Comparison of ENCODE assay signal across 21 mouse cellular contexts in genomic region chr11:102246273-102246635, GRCm38 (mm10). TPM values are rescaled to one million over a fixed set of nuclear protein-coding genes. Genes with fewer than 3 reads are reported as not detected.
A peak's percentile ranks its signal among the peaks of the same experiment; 100 is the strongest.
DNase-seq lines count a peak whose midpoint lies in the region; ATAC-seq lines count a peak whose summit lies in the region.
"Had no signal": no experiment of that assay in that cellular context is flagged by ENCODE, and none has a peak within 500 bp of the region (broad histone marks: within the 10 kb centered on the region; RNA-seq: fewer than 3 reads in every experiment).

No protein-coding gene starts in this region.

- no peaks in the 10 kb centered on the region for H3K9me3 ChIP-seq in hindbrain, embryonic 15.5 days
- no peaks in the 10 kb centered on the region for H3K9me3 ChIP-seq in hindbrain, embryonic 11.5 days (ENCODE audit: control insufficient read depth, low read length)
- H3K9me3 ChIP-seq in embryonic facial prominence, embryonic 15.5 days (replicated peaks) = no peaks in the 10 kb centered on the region
- H3K9me3 ChIP-seq: forebrain, embryonic 12.5 days had no signal

- peaks cover 24% of the 10 kb centered on the region for H3K4me1 ChIP-seq in hindbrain, embryonic 15.5 days (replicated peaks)
- peaks cover 6% of the 10 kb centered on the region for H3K4me1 ChIP-seq in hindbrain, embryonic 11.5 days (replicated peaks; ENCODE audit: control insufficient read depth, insufficient read depth, low read length)
- peaks cover 34% of the 10 kb centered on the region for H3K4me1 ChIP-seq in embryonic facial prominence, embryonic 15.5 days

- no peaks in the 10 kb centered on the region for H3K27me3 ChIP-seq in hindbrain, embryonic 15.5 days
- H3K27me3 ChIP-seq in hindbrain, embryonic 11.5 days (ENCODE audit: control insufficient read depth, insufficient read depth, low read length) = no peaks in the 10 kb centered on the region
- no peaks in the 10 kb centered on the region for H3K27me3 ChIP-seq in embryonic facial prominence, embryonic 15.5 days
- H3K27me3 ChIP-seq: forebrain, embryonic 12.5 days; Patski had no signal

- no peak for DNase-seq in hindbrain, embryonic 11.5 days (ENCODE audit: low spot score)
- DNase-seq in 416B (ENCODE audit: low read depth) = peak; percentile 91
- no peak for DNase-seq in thymus, postnatal 36 days
- DNase-seq in ovary, postnatal 14 days (ENCODE audit: low spot score) = no peak
- DNase-seq: adrenal gland, postnatal 14 days; cerebellum, adult 18-20 months; gastrocnemius, postnatal 14 days; kidney, adult 8-10 months; kidney, postnatal 36 days; layer of hippocampus, adult 9-11 months; retina, postnatal 1 day; right cerebral cortex, postnatal 4 days; thymus, postnatal 14 days had no signal

- 85% methylated on average over 6 of the region's 6 CpGs for WGBS in hindbrain, embryonic 15.5 days
- WGBS in hindbrain, embryonic 11.5 days = 94% methylated on average over 6 of the region's 6 CpGs
- 45% methylated on average over 6 of the region's 6 CpGs for WGBS in embryonic facial prominence, embryonic 15.5 days

- no peak overlapping the region for H3K27ac ChIP-seq in hindbrain, embryonic 15.5 days (replicated peaks)
- no peak overlapping the region for H3K27ac ChIP-seq in hindbrain, embryonic 11.5 days (ENCODE audit: low read depth, low read length)
- H3K27ac ChIP-seq in embryonic facial prominence, embryonic 15.5 days (replicated peaks) = peak overlapping the region; percentile 90

- H3K9ac ChIP-seq in hindbrain, embryonic 15.5 days = no peak overlapping the region
- H3K9ac ChIP-seq in hindbrain, embryonic 11.5 days (ENCODE audit: low read depth, low read length) = no peak overlapping the region
- no peak overlapping the region for H3K9ac ChIP-seq in embryonic facial prominence, embryonic 15.5 days

- H3K4me2 ChIP-seq in hindbrain, embryonic 15.5 days = 0 out of 2 replicates have a peak overlapping the region, but pooled peaks have one; percentile 66
- no peak overlapping the region for H3K4me2 ChIP-seq in hindbrain, embryonic 11.5 days (replicated peaks; ENCODE audit: low read depth, low read length)
- peak overlapping the region; percentile 64 for H3K4me2 ChIP-seq in embryonic facial prominence, embryonic 15.5 days (replicated peaks)

- H3K36me3 ChIP-seq in hindbrain, embryonic 15.5 days = no peaks in the 10 kb centered on the region
- no peaks in the 10 kb centered on the region for H3K36me3 ChIP-seq in hindbrain, embryonic 11.5 days (ENCODE audit: control insufficient read depth, insufficient read depth, low read length)
- H3K36me3 ChIP-seq in embryonic facial prominence, embryonic 15.5 days = no peaks in the 10 kb centered on the region

- no peak overlapping the region for H3K4me3 ChIP-seq in hindbrain, embryonic 15.5 days
- H3K4me3 ChIP-seq in hindbrain, embryonic 11.5 days (ENCODE audit: low read depth, low read length) = no peak overlapping the region
- H3K4me3 ChIP-seq in embryonic facial prominence, embryonic 15.5 days (replicated peaks) = no peak overlapping the region
- H3K4me3 ChIP-seq: forebrain, embryonic 12.5 days had no signal

- no peak for ATAC-seq in hindbrain, embryonic 15.5 days (ENCODE audit: low FRiP score, low read depth)
- no peak for ATAC-seq in hindbrain, embryonic 11.5 days (ENCODE audit: low FRiP score)
- no peak for ATAC-seq in embryonic facial prominence, embryonic 15.5 days (ENCODE audit: insufficient number of reproducible peaks, low FRiP score, low TSS enrichment, low read depth)
- ATAC-seq in megakaryocyte progenitor cell, adult 5-6 weeks (replicated peaks; ENCODE audit: poor library complexity) = peak; percentile 38
- ATAC-seq: activated CD4-positive, CD25-positive, alpha-beta regulatory T cell, adult 4 months; Patski had no signal

RNA-seq across cellular contexts. Expression of gene BC030867, which starts 2.4 kb away (rescaled TPM):
- polyA plus RNA-seq in hindbrain, embryonic 15.5 days (2015; fragmentation: Nextera tagmentation; extraction: Ambion mirVana) = 3.3 and 3.4 TPM in 2 replicates
- 13.2 and 14.0 TPM in 2 replicates for polyA plus RNA-seq in hindbrain, embryonic 11.5 days (2014; fragmentation: Nextera tagmentation; extraction: Ambion mirVana)
- polyA plus RNA-seq in embryonic facial prominence, embryonic 15.5 days (2015; fragmentation: Nextera tagmentation; extraction: Ambion mirVana) = 13.6 and 16.0 TPM in 2 replicates
- total RNA-seq in megakaryocyte progenitor cell, adult 5-6 weeks (2015) = 20.7 and 21.1 TPM in 2 replicates
- total RNA-seq in megakaryocyte progenitor cell, adult 5-6 weeks (2017) = 5.9 and 6.7 TPM in 2 replicates
- total RNA-seq: liver, adult 2 months; neutrophil, adult 5-6 weeks had no signal

RNA-seq across cellular contexts. Expression of gene Hdac5, which starts 16.3 kb away (rescaled TPM):
- polyA plus RNA-seq in hindbrain, embryonic 15.5 days (2015; fragmentation: Nextera tagmentation; extraction: Ambion mirVana) = 82.7 and 84.9 TPM in 2 replicates
- 32.2 and 36.6 TPM in 2 replicates for polyA plus RNA-seq in hindbrain, embryonic 11.5 days (2014; fragmentation: Nextera tagmentation; extraction: Ambion mirVana)
- polyA plus RNA-seq in embryonic facial prominence, embryonic 15.5 days (2015; fragmentation: Nextera tagmentation; extraction: Ambion mirVana) = 105 and 106 TPM in 2 replicates
- total RNA-seq in megakaryocyte progenitor cell, adult 5-6 weeks (2015) = 18.6 and 20.6 TPM in 2 replicates
- total RNA-seq in megakaryocyte progenitor cell, adult 5-6 weeks (2017) = 18.7 and 22.1 TPM in 2 replicates

RNA-seq across cellular contexts. Expression of gene Asb16, which starts 22.3 kb away (rescaled TPM):
- 0.10 and 0.13 TPM in 2 replicates for polyA plus RNA-seq in hindbrain, embryonic 15.5 days (2015; fragmentation: Nextera tagmentation; extraction: Ambion mirVana)
- 0.06 and 0.08 TPM in 2 replicates for polyA plus RNA-seq in hindbrain, embryonic 11.5 days (2014; fragmentation: Nextera tagmentation; extraction: Ambion mirVana)
- polyA plus RNA-seq in embryonic facial prominence, embryonic 15.5 days (2015; fragmentation: Nextera tagmentation; extraction: Ambion mirVana) = 0.12 and 0.26 TPM in 2 replicates
- 1.5 and 2.0 TPM in 2 replicates for total RNA-seq in megakaryocyte progenitor cell, adult 5-6 weeks (2015)
- 0.54 and 0.58 TPM in 2 replicates for total RNA-seq in megakaryocyte progenitor cell, adult 5-6 weeks (2017)
- total RNA-seq: neutrophil, adult 5-6 weeks had no signal
- polyA plus RNA-seq: activated CD4-positive, CD25-positive, alpha-beta regulatory T cell, adult 4 months; forebrain, embryonic 12.5 days had no signal

RNA-seq across cellular contexts. Expression of gene Tmub2, which starts 38.5 kb away (rescaled TPM):
- 80.4 and 83.3 TPM in 2 replicates for polyA plus RNA-seq in hindbrain, embryonic 15.5 days (2015; fragmentation: Nextera tagmentation; extraction: Ambion mirVana)
- polyA plus RNA-seq in hindbrain, embryonic 11.5 days (2014; fragmentation: Nextera tagmentation; extraction: Ambion mirVana) = 64.0 and 65.2 TPM in 2 replicates
- 58.3 and 59.5 TPM in 2 replicates for polyA plus RNA-seq in embryonic facial prominence, embryonic 15.5 days (2015; fragmentation: Nextera tagmentation; extraction: Ambion mirVana)
- total RNA-seq in megakaryocyte progenitor cell, adult 5-6 weeks (2015) = 15.3 and 16.3 TPM in 2 replicates
- 21.4 and 24.8 TPM in 2 replicates for total RNA-seq in megakaryocyte progenitor cell, adult 5-6 weeks (2017)

RNA-seq across cellular contexts. Expression of gene Atxn7l3, which starts 50.2 kb away (rescaled TPM):
- 30.2 and 31.4 TPM in 2 replicates for polyA plus RNA-seq in hindbrain, embryonic 15.5 days (2015; fragmentation: Nextera tagmentation; extraction: Ambion mirVana)
- polyA plus RNA-seq in hindbrain, embryonic 11.5 days (2014; fragmentation: Nextera tagmentation; extraction: Ambion mirVana) = 17.5 and 22.0 TPM in 2 replicates
- polyA plus RNA-seq in embryonic facial prominence, embryonic 15.5 days (2015; fragmentation: Nextera tagmentation; extraction: Ambion mirVana) = 18.4 and 20.0 TPM in 2 replicates
- total RNA-seq in megakaryocyte progenitor cell, adult 5-6 weeks (2015) = 19.0 and 19.1 TPM in 2 replicates
- total RNA-seq in megakaryocyte progenitor cell, adult 5-6 weeks (2017) = 19.5 and 25.6 TPM in 2 replicates
